Mouse (Mus musculus) retina, embryonic 14.5 days (tissue): ENCODE data around the gene Tmem59.

Experiments
- DNase-seq: peaks from one replicate; pipeline ENCODE4 v3.0.0-alpha.2; 2015; ENCODE audit warnings: low spot score

Tmem59 gene

DNA sequence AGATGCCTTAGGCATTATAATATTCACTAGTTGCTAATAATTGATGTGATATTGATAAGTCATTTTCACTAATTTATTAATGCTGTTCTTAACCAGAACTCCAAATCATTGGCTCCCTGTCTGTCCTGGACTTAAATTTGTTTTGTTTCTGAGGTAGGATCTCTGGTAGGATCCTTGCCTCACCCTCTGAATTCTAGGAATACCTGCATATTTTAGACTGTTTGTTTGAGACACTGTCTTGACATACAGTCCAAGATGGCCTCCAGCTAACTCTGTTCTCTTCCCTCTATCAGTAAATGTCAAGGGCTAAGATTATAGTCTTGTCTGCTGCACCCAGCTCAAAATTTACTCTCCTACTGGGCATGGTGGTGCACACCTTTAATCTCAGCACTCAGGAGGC lies 2.5 kb downstream of the Tmem59 start:
- DNase-seq = no peak

DNA sequence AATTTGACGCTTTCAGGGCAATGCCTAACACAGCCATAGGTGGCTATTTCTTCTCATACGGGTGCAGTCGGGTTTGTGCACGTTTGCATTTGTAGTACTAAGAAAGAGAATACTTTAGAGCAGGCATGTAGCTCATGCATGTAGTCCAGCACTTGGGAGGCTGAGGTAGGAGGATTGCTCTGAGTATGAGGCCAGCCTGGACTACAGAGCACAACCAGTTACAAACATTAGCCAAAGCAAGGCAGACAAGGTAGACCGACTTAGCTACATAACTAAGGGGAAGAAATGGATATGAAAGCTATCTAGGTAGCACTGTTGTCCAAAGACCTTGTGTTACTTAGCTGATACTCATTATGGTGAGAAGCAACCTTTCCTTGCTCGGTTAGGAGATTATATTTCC lies 3.7 kb downstream of the Tmem59 start:
- no peak for DNase-seq

DNA sequence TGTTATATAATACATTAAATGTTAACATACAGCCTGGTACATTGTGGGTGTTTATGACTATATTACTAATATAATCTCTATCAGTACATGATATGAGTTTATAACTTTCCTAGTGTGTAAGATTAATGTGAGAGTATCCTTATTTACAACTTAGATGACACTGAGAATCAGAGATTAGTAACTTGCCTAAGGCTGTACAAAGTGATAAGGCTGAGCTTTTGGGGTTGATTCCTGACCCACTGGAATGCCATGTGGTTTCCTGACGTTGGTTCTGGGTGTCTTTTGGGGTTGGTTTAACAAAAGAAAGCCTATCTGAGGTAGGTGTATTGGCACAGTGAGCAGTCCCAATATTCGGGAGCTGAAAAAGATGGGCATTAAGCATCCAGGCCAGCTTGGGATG lies 4.6 kb downstream of the Tmem59 start:
- DNase-seq = no peak

DNA sequence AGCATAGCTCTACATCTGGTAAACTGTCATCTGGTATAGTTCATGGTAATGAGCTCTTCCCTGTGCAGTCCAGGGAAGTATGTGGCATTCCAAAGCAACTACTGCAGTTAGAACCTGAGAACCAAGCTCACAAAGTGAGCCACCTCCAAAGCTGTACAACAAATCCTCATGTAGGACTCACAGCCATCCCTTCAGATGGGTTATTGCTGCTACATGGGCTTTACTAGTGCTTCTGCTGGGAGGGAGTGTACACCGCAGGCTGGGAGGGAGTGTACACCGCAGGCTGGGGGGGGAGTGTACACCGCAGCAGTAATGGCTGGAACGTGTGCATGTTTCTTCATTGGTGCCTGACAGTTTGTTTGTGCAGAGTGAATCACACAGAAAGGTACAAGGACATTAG lies 5.0 kb downstream of the Tmem59 start:
- DNase-seq = no peak

DNA sequence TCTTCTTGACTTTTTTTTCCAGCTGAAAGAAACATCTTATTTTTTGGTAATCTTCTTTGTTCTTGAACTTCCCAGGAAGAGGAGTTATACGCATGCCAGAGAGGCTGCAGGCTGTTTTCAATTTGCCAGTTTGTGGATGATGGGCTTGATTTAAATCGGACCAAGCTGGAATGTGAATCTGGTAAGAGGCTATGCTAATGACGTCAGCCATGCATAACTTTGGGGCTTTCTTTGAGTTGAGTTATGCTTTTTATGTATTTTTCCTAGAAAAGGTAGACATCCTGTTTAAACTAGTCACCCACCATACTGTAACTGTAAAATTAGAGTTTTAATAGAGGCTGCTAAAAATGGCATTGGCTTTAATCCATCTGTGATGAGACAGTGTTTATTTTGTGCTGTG lies 7.5 kb downstream of the Tmem59 start:
- no peak for DNase-seq

DNA sequence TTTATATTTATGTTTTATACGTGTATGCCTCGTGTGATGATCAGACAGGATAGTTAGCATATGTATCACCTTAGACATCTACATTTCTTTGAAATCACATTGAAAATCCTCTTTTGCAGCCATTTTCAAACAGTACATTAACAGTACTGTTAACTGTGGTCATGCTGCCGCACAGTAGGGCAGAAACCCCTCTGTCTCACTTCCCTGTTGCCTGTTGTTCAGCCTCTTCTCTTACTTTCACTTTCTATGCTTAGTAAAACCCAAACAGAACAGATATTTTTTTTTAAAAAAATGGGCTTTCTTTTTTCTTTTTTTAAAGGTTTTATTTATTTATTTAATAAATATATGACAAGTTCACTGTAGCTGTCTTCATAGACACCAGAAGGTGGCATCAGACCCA lies 15.6 kb downstream of the Tmem59 start:
- DNase-seq = no peak

DNA sequence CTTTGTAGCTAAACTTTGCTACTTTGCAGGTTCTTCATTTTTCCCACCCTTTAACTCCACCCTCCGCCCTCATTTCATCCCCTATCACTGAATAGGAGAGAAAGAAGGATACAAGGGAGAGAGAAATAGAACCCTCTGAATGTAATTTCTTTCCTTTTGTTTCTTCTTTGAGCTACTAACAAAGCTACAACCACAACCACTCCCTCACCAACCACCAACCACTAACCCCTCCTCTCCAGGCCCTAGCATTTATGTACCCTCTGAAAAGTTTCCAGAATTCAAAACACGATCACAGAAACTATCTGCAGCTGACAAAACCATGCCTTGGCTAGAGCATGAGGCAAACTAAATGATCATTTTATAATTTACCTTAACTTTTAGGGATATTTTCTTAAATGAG lies 18.3 kb downstream of the Tmem59 start:
- DNase-seq = no peak

DNA sequence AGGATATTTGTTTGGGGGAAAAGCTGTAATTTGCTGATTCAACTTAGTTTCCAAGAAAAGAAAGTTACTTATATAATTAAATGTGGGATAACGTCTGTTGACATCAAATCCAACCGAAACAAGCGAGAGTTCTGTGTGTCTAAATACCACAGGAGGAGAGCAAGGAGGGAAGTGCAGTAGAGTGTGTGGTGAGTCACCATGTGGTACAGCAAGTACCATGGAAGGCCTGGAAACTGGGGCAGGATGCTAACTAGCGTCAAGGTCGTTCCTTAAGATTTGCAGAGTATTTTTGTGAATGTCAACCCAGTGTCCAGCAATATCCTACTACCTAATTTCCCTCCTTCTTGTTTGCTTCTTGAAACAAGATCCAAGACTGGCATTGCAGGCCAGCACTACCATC lies 19.9 kb downstream of the Tmem59 start:
- no peak for DNase-seq

DNA sequence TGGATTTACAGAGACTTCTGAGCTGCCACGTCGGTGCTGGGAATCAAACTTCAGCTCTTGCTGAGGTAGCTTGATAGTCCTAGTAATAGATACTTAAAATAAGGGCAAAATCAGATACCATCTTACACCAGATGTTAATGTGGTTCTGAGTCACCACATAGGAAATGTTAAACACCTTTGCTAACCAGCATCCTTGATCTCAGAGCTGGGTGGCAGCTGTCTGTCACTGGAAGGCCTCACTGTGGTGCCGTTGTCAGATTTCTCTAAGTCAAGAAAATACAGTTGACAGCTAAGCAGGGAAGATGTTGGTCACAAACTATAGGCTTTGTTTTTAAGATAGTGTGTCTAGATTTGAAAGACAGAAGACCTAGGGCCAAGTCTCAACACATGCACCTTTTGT lies 23.6 kb downstream of the Tmem59 start:
- DNase-seq = no peak

DNA sequence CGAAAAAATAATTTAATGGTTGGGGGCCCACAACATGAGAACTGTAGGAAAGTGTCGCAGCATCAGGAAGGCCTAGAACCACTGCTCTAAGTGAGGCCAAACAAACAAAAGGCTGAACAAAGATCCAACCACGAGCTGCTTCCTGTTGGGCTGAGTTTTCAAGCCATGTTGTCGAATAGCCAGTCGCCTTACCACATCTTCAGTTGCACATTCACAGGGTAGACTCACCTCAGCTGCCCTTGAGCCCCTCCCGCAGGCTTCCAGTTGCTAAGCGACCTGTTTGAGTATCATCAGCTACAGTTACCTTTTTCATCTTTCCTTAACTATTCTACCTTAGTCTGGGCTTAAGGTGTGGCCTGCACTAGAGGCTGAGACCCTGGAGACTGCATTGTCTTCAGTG lies 24.8 kb downstream of the Tmem59 start:
- no peak for DNase-seq

DNA sequence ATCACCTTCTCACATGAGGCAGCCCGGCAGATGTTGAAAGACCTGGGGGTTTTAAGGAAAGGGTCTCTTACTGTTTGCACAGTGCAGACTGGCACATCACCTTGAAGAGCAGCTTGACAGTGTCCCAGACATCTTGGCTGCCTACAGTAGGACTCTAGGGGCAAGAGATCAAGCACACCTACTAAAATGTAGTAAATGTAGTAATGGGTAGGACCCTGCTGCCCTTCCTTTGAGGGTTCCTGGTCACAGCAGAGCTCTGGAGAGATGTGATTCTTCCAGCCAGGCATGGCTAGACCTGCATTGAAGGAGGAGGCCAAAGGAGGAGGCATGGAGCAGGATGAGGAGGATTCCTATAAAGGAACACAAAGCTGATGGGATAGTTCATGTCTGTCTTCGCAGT lies 28.8 kb downstream of the Tmem59 start:
- no peak for DNase-seq

DNA sequence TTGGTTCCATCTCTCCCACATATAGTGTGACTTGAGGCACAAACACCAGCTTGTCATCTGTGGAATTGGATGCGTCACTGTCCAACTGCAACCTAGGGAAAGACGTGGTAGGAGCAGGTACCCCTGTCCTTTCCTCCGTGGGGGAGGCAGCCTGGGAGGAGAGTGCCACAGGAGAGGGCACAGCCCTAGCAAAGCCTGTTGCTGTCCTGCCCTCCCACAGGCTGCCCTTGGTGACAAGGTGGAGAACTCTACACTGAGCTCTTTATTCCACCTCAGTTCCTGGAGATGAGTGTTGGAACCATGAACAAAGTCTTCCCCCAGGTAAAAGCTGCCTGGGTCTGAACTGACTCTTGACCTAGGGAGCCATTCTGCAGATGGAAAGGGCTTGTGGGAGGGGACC lies 30.7 kb downstream of the Tmem59 start, which contains the start of gene Ldlrad1:
Ldlrad1 (plus strand) TSS at position 301 of the 400 bp plus-strand sequence.
- DNase-seq = no peak

DNA sequence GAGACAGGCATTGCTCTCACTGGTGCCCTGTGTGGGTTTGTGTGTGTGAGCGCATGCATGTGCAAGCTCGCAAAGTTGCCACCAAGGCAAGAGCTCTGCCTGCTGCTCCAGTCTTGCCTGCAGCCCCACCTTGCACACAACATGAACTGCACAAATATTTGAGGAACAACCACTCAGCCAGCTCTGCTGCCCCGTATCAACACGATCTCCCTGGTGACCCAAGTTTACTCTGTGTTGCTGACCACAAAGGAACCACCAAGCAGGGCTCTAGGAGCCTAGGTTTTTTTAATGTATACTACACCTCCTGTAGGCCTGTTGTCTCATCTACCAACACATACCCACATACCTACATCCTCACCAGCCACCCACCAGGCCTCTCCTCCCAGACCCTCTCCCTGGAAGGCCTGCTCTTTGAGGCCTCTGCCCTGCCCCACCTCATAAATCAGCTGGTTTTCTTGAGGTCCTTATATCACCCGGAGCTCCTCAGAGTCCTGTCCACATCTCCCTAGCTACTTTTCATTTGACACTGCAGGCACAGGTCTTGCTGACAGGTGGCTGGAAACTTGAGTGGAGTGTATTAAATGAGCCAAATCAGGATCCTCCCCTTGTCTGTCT lies 32.4 kb downstream of the Tmem59 start:
- DNase-seq = no peak

DNA sequence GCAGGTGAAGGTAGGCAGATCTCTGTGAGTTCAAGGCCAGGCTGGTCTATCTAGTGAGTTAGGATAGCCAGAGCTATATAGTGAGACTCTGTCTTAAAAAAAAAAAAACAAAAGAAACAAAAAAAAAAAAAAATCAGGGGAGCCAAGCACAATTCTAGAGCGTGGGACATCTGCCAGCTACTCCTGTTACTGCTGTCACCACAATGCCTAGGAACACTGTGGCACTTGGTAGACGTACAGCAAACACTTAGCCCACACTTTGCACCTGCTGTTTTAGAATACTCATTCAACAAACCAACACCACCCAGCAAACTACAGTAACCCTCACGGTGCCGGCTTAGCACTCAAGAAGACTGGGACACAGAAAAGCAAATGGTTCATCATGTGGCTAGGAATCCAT lies 33.3 kb downstream of the Tmem59 start:
- no peak for DNase-seq

DNA sequence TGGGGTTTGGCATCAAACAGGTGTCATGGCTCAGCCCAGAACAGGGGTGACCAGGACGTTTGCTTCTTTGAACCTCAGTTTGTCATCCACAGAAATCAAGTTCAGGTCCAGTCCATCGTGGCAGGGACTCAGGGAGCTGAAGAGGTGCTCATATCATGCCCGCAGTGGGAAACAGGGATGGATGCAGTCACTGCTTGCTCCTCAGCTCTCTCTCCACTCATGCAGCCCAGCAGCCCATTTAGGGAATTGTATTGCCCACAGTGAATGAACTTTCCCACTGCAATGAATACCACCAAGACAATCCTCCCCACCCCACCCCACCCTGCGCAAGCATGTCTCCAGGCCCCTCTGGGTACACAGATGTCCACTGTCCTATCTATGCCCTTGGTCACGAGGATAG lies 33.7 kb downstream of the Tmem59 start:
- no peak for DNase-seq

DNA sequence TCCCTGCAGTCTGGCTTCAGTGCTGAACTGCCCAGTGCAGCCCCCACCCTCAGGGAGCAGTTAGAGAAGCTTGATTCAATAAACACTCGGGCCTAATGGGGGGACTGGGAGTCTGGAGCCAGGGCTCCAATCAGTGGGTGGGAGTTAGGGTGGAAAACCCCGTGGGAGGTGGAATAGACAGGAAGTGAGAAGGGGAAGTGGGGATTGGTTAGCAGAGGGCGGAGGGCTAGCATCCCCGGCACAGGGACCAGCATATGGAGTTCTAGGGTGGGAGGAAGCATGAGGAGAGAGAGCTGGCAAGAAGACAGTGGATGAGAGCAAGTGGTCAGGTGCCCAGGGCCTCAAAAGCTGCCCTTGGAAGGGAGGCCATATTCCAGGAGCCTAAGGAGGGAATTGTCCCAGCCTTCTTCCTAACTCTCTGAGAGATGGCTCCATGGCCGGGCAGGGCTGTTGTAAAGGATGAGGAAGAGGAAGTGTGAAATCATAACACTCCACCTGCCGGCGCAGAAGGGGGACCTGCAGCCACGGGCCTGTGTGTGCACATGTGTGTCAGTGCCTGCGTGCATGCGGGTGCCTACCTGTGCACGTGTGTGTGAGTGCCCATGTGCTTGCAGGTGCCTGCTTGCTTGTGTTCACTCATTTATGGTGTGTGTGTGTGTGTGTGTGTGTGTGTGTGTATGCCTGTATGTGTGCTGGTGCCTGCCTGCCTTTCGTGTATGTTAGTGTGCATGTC lies 35.2 kb downstream of the Tmem59 start:
- DNase-seq = no peak

DNA sequence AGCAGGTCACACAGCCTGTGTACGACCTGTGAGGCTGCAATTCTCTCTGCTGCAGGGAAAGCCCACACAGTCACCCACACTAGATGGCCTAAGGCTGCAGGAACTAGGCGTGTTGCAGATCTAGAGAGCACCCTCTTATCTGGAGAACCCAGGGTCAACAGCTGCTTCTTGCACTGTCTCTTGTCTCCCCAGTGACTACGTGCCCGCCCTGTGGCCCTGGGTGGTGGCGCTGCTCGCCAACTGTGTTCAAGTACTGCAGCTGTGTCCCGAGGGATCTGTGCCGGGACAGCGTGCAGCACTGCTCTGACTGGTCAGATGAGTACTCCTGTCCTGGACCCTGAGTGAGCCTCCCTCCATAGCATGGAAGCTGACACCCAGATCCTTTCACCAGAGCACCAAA lies 39.4 kb downstream of the Tmem59 start:
- no peak for DNase-seq

DNA sequence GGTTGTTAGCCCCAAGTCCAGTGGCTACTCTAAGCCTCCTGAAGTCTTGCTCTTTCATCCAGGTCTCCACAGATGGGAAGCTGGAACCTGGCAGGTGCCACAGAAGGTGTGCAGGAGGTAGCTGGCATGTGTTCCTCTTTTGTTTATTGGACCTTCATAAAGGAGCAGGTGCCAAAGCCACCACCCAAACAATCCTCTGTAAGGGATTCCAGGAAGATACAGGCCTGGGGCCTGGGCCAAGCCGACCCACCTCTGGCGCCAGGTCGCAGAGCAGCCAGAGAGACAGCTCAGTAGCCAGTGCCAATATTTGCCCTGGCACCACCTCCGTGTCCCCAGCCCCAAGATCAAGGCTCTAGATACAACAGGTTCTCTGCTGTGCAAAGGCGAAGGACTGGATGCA lies 43.3 kb downstream of the Tmem59 start:
- no peak for DNase-seq

DNA sequence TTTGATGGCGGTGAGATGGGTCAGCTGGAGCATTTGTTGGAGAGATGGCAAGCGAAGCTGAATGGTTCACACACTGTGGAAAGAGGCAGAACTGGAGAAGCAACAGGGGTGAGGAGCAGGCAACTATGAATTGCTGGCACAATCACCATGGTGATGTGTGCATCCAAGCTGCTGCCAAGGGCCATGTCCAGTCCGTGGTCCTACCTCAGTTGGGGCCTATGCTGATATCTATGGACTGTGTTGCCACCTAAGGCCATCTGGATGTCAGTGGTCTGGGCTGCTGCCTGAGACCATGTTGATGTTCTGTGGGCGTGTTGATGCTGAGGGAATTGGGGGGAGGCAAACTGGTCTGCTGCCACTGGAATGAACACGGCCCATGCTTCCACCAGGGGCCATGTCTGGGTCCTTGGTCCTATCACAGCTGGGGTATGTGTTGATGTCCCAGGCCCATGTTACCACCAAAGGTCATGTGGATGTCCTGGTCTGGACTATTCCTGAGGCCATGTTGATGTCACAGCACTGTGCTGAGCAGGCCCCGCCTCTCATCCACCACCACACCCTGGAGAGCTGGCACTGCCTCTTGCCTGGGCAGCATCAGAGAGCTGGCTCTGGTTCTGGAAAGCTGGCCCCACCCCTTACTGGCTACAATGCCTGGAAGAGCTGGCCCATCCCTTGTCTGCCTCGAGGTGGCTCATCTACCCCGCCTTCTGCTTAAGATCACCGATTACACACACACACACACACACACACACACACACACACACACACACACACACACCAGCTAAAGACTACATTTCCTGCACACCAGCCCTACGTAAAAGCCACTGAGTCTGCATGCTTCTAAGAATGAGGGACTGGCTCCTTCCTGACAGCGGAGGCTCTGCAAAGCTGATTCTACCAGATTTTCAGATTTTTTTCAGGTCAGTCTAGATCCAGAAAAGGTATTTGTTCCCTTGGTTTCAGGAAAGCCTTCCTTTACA lies 45.3 kb downstream of the Tmem59 start:
- DNase-seq = no peak

DNA sequence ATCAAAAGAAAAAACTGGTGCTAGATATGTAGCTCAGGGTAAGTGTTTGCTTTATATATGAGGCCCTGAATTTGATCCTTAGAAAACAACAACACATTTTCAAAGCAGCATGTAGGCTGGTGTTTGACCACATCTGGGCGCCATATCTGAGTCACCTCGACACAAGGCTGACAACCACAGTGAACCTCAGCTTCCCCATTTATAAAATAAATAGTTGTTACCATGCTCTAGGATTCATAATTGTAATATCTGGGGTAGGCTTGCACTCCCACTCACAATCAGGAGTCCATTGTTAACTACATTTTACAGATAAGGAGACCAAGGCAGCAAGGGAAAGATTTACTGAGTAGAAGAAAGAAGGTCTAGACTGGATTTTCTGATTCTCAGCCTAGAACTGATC lies 48.1 kb downstream of the Tmem59 start:
- no peak for DNase-seq

DNA sequence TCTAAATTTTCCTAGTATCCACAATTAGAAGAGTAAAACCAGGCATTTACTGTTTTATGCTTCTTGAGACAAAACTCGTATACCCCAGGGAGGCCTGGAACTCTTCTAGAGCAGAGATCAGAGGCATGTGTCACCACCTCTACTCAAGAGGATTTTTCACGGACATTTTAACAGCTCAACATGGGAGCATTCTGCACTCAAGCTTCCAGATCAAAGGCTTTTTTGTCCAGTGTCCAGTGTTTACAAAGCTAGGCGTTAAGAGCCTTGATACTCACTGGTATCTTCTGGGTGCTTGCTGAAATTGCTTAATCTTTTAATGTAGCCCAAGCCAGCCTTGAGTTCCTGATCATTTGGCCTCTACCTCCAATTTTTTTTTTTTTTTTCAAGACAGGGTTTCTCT lies 54.0 kb downstream of the Tmem59 start:
- no peak for DNase-seq

DNA sequence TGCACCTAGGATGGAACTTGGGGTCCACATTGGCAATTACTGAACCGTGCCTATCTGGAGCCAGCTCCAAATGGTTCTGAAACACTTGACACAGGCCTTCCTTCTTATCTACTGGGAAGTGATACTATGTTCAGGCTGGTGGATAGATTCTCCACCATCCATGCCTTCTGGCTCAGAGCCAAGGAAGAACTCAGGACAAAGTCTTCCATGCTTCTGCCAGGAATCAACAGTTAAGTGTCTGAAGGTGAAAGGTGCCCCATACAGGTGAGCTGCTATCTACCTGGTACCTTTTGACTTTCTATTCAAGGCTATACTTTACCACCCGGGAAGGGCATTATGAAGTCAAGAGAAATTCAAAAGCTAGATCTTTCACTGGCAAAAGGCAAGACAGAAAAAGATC lies 60.1 kb downstream of the Tmem59 start:
- DNase-seq = no peak

DNA sequence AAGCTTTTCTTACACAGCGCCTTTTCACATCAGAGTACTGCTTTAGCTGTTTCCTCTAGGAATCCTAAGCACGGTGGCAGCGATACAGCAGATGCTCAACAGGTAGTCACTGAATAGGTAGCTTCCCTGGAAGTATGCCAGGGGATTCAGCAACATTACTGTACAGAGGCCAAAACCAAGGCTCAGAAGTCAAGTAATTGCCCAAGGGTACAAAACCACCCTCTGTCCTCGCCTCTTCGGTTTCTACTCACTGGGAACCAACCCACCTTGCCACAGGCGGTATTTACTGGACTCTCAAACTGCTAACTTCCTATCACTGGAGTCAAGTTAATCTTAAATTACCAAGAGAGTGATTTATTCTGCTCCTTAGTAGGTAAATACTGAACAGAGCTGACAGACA lies 62.0 kb downstream of the Tmem59 start:
- no peak for DNase-seq
